In the genomic region with DNA sequence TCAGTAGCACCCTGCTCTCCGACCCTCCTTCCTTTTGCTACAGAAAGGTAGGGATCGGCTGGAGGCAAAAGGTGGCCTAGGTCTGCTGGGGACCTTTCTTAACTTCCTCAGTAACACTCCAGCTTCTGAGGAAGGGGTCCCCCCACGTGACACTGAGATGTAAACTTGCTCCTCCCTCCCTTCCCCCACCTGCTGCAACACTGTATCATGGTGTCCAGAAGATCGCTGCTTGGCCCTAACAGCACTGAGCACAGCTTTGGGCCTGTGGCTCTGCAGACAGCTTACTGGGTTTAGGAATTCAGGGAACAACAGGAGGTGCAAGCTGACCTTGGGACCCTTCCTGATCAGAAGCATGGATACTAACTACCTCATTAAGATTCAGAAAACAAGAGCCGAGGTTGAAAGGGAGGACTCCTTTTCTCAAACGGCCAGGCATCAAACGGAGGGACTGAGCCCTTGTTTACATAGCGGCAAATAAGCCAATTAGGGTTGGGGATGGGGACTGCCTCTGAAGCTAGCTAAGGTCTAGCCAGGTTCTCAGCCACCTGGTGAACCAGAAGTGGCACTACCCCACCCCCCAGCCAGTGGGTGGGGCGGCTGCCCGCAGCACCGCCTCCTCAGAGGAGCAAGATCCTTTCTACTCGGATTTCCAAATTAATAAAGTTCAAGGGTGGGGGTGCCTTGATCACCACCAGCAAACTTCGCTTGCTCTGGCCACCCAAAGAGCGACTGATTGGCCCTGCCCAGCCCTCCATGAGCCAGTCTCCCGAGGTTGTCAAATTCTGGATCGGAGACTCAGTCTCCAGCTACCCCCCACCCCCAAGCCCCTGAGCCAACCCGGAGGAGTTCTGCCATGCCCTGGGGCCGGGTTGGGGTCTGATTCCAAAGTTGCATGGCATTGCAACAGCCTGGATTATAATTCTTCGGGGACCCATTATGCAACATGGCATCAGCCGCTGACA, we compare ENCODE assay signal across 7 mouse cellular contexts. TPM values are rescaled to one million over a fixed set of nuclear protein-coding genes. Genes with fewer than 3 reads are reported as not detected.
DNase-seq lines count a peak whose midpoint lies in the region; ATAC-seq and TF ChIP-seq lines count a peak whose summit lies in the region.

No protein-coding gene starts in this region.

- H3K9ac ChIP-seq in forebrain, embryonic 11.5 days (ENCODE audit: low read length) = no peak overlapping the region
- H3K9ac ChIP-seq in kidney, embryonic 16.5 days (replicated peaks; ENCODE audit: low read length) = peak overlapping the region; percentile 88

- H3K36me3 ChIP-seq in E14TG2a.4 (ENCODE audit: insufficient read depth, low read length) = no peaks in the 10 kb centered on the region
- no peaks in the 10 kb centered on the region for H3K36me3 ChIP-seq in forebrain, embryonic 11.5 days (ENCODE audit: control insufficient read depth, insufficient read depth, low read length)
- peaks cover 20% of the 10 kb centered on the region for H3K36me3 ChIP-seq in kidney, embryonic 16.5 days (ENCODE audit: insufficient read depth, low read length)
- peaks cover 16% of the 10 kb centered on the region for H3K36me3 ChIP-seq in midbrain, embryonic 10.5 days

- peaks cover 2% of the 10 kb centered on the region; the same call in 1 of the 2 replicates for H3K9me3 ChIP-seq in E14TG2a.4 (ENCODE audit: low read length)
- H3K9me3 ChIP-seq in forebrain, embryonic 11.5 days (ENCODE audit: control insufficient read depth, low read length) = no peaks in the 10 kb centered on the region
- no peaks in the 10 kb centered on the region for H3K9me3 ChIP-seq in kidney, embryonic 16.5 days (ENCODE audit: low read length)
- H3K9me3 ChIP-seq in midbrain, embryonic 10.5 days (replicated peaks) = no peaks in the 10 kb centered on the region

- peak overlapping the region; percentile 56; the same call in 1 of the 2 replicates for H3K4me3 ChIP-seq in E14TG2a.4 (replicated peaks; ENCODE audit: low read length)
- peak overlapping the region; percentile 79; the same call in 1 of the 2 replicates for H3K4me3 ChIP-seq in forebrain, embryonic 11.5 days (ENCODE audit: low read depth, low read length)
- peak overlapping the region; percentile 82 for H3K4me3 ChIP-seq in kidney, embryonic 16.5 days (ENCODE audit: low read length)
- H3K4me3 ChIP-seq in midbrain, embryonic 10.5 days = peak overlapping the region; percentile 84

- H3K4me2 ChIP-seq in forebrain, embryonic 11.5 days (ENCODE audit: low read depth, low read length, severe bottlenecking) = peak overlapping the region; percentile 84
- H3K4me2 ChIP-seq in kidney, embryonic 16.5 days (replicated peaks; ENCODE audit: low read depth, low read length) = peak overlapping the region; percentile 89

- peak; percentile 47 for DNase-seq in adipocyte (ENCODE audit: low spot score)
- no peak for DNase-seq in forebrain, embryonic 11.5 days (ENCODE audit: low spot score)
- DNase-seq in midbrain, embryonic 10.5 days (ENCODE audit: low spot score) = peak; percentile 41
- peak; percentile 73 to 83 for DNase-seq in thymus, postnatal 36 days
- DNase-seq in layer of hippocampus, postnatal 25 days (ENCODE audit: extremely low spot score in 1 of 2, low spot score in 1 of 2) = no peak

- TF ChIP-seq CTCF in E14TG2a.4 (conservative IDR thresholded peaks at IDR 0.05; ENCODE audit: low read length) = no peak

- peaks cover 94% of the 10 kb centered on the region for H3K27me3 ChIP-seq in E14TG2a.4 (ENCODE audit: insufficient read depth, low read length)
- peaks cover 60% of the 10 kb centered on the region for H3K27me3 ChIP-seq in forebrain, embryonic 11.5 days (ENCODE audit: control insufficient read depth, insufficient read depth, low read length)
- peaks cover 40% of the 10 kb centered on the region for H3K27me3 ChIP-seq in kidney, embryonic 16.5 days (ENCODE audit: insufficient read depth, low read length)
- H3K27me3 ChIP-seq in midbrain, embryonic 10.5 days (ENCODE audit: low read depth, poor library complexity, severe bottlenecking) = peaks cover 87% of the 10 kb centered on the region

- WGBS in forebrain, embryonic 11.5 days = 2% methylated on average over 20 of the region's 20 CpGs
- WGBS in kidney, embryonic 16.5 days = 22% methylated on average over 20 of the region's 20 CpGs
- 2% methylated on average over 20 of the region's 20 CpGs for WGBS in midbrain, embryonic 10.5 days

- ATAC-seq in forebrain, embryonic 11.5 days (replicated peaks; ENCODE audit: low FRiP score) = no peak
- ATAC-seq in kidney, embryonic 16.5 days (ENCODE audit: low FRiP score, low TSS enrichment) = no peak

- peaks cover 80% of the 10 kb centered on the region for H3K4me1 ChIP-seq in E14TG2a.4 (replicated peaks; ENCODE audit: low read depth, low read length)
- peaks cover 58% of the 10 kb centered on the region for H3K4me1 ChIP-seq in forebrain, embryonic 11.5 days (replicated peaks; ENCODE audit: control insufficient read depth, insufficient read depth, low read length)
- peaks cover 78% of the 10 kb centered on the region for H3K4me1 ChIP-seq in kidney, embryonic 16.5 days (ENCODE audit: insufficient read depth, low read length)
- peaks cover 95% of the 10 kb centered on the region for H3K4me1 ChIP-seq in midbrain, embryonic 10.5 days

- H3K27ac ChIP-seq in forebrain, embryonic 11.5 days (ENCODE audit: low read depth, low read length) = no peak overlapping the region
- no peak overlapping the region for H3K27ac ChIP-seq in kidney, embryonic 16.5 days (ENCODE audit: low read length)
- peak overlapping the region; percentile 13; the same call in 1 of the 2 replicates for H3K27ac ChIP-seq in midbrain, embryonic 10.5 days (replicated peaks)

RNA-seq across cellular contexts. Expression of gene Cbx4, which starts 3.1 kb away (rescaled TPM):
- 6.4 and 7.0 TPM in 2 replicates for polyA plus RNA-seq in forebrain, embryonic 11.5 days (2014; fragmentation: Nextera tagmentation; extraction: Ambion mirVana)
- polyA plus RNA-seq in kidney, embryonic 16.5 days (2015; fragmentation: Nextera tagmentation; extraction: Ambion mirVana) = 9.9 and 10.9 TPM in 2 replicates
- polyA plus RNA-seq in midbrain, embryonic 10.5 days (2016; fragmentation: Nextera tagmentation; extraction: Ambion mirVana) = 5.1 and 7.1 TPM in 2 replicates
- total RNA-seq in layer of hippocampus, postnatal 25 days (2021) = 10 to 100 TPM; 62.1 to 67.7 TPM

RNA-seq across cellular contexts. Expression of gene Cbx8, which starts 42.1 kb away (rescaled TPM):
- polyA plus RNA-seq in forebrain, embryonic 11.5 days (2014; fragmentation: Nextera tagmentation; extraction: Ambion mirVana) = 9.5 and 11.2 TPM in 2 replicates
- polyA plus RNA-seq in kidney, embryonic 16.5 days (2015; fragmentation: Nextera tagmentation; extraction: Ambion mirVana) = 8.2 and 8.5 TPM in 2 replicates
- 13.5 and 15.0 TPM in 2 replicates for polyA plus RNA-seq in midbrain, embryonic 10.5 days (2016; fragmentation: Nextera tagmentation; extraction: Ambion mirVana)
- 10 to 100 TPM; 13.8 to 16.7 TPM for total RNA-seq in layer of hippocampus, postnatal 25 days (2021)

Comparison
In these comparisons a context has a peak if more than half of its experiments do, and no peak if none do; other contexts are left out.
1. DNase-seq: peak in adipocyte (single experiment), midbrain, embryonic 10.5 days (single experiment) and thymus, postnatal 36 days (2 of 2); none in forebrain, embryonic 11.5 days (single experiment) and layer of hippocampus, postnatal 25 days (0 of 2).
2. Peak in every context shown above with its lines, with median percentiles within 50 percentile points of each other: H3K4me3 ChIP-seq.